Mouse (Mus musculus): ENCODE measurements around the gene Ywhag. TPM values are rescaled to one million over a fixed set of nuclear protein-coding genes. Genes with fewer than 3 reads are reported as not detected.

Gene Ywhag
- polyA plus RNA-seq, 1 experiment from 2014 or later = 66.8 TPM

- peak; percentile 78 for ATAC-seq
- 8% methylated on average over 28 of the region's 28 CpGs for WGBS (ENCODE audit: insufficient replicate concordance)
- H3K27ac ChIP-seq (ENCODE audit: low read depth) = peak overlapping the region; percentile 86
- H3K4me1 ChIP-seq (ENCODE audit: insufficient read depth) = peaks cover 44% of the 10 kb centered on the region
- H3K4me2 ChIP-seq (ENCODE audit: low read depth, low read length) = peak overlapping the region; percentile 63
- no peaks in the 10 kb centered on the region for H3K36me3 ChIP-seq (replicated peaks; ENCODE audit: insufficient read depth, low read length)
- DNase-seq = peak; percentile 95
- no peaks in the 10 kb centered on the region for H3K9me3 ChIP-seq (ENCODE audit: low read length)
- no peak for TF ChIP-seq CTCF (IDR thresholded peaks at IDR 0.05; ENCODE audit: low read depth)
- peak; percentile 64; the same call in 1 of the 2 replicates for TF ChIP-seq EP300 (IDR thresholded peaks at IDR 0.05; ENCODE audit: low read depth)
- H3K9ac ChIP-seq (replicated peaks) = peak overlapping the region; percentile 23
- H3K4me3 ChIP-seq (ENCODE audit: low read depth, low read length) = peak overlapping the region; percentile 21
- no peaks in the 10 kb centered on the region for H3K27me3 ChIP-seq (ENCODE audit: insufficient read depth, low read length)
Measured at GRCm38 (mm10) chr5:135957207-135957974, 23.0 kb upstream of the Ywhag start.

GRCm38 (mm10) chr5:135956300-135957206 lies 22.1 kb upstream of the Ywhag start:
- 74% methylated on average over 9 of the region's 9 CpGs for WGBS (ENCODE audit: insufficient replicate concordance)
- Histone ChIP-seq H3K27me3 (ENCODE audit: insufficient read depth, low read length) (no peaks in the 10 kb centered on the region), H3K27ac (ENCODE audit: low read depth) (peak overlapping the region; percentile 86), H3K4me3 (ENCODE audit: low read depth, low read length) (no peak overlapping the region), H3K9me3 (ENCODE audit: low read length) (no peaks in the 10 kb centered on the region), H3K4me2 (ENCODE audit: low read depth, low read length) (peak overlapping the region; percentile 63), H3K36me3 (replicated peaks; ENCODE audit: insufficient read depth, low read length) (no peaks in the 10 kb centered on the region), H3K4me1 (ENCODE audit: insufficient read depth) (peaks cover 41% of the 10 kb centered on the region), H3K9ac (replicated peaks) (peak overlapping the region; percentile 23)
- DNase-seq (no peak), ATAC-seq (no peak)
- no peak for TF ChIP-seq EP300 (IDR thresholded peaks at IDR 0.05; ENCODE audit: low read depth)
- no peak for TF ChIP-seq CTCF (IDR thresholded peaks at IDR 0.05; ENCODE audit: low read depth)

- Histone ChIP-seq H3K4me1 (ENCODE audit: insufficient read depth) (peaks cover 29% of the 10 kb centered on the region), H3K36me3 (replicated peaks; ENCODE audit: insufficient read depth, low read length) (no peaks in the 10 kb centered on the region), H3K4me3 (ENCODE audit: low read depth, low read length) (no peak overlapping the region), H3K27ac (ENCODE audit: low read depth) (no peak overlapping the region), H3K27me3 (ENCODE audit: insufficient read depth, low read length) (no peaks in the 10 kb centered on the region), H3K9ac (replicated peaks) (no peak overlapping the region), H3K4me2 (ENCODE audit: low read depth, low read length) (no peak overlapping the region), H3K9me3 (ENCODE audit: low read length) (no peaks in the 10 kb centered on the region)
- 84% methylated on average over 2 of the region's 2 CpGs for WGBS (ENCODE audit: insufficient replicate concordance)
- DNase-seq (no peak), ATAC-seq (no peak)
- TF ChIP-seq EP300 (IDR thresholded peaks at IDR 0.05; ENCODE audit: low read depth) = no peak
- no peak for TF ChIP-seq CTCF (IDR thresholded peaks at IDR 0.05; ENCODE audit: low read depth)
Measured at GRCm38 (mm10) chr5:135952830-135953229, 18.4 kb upstream of the Ywhag start.

- WGBS (ENCODE audit: insufficient replicate concordance) = 89% methylated on average over 2 of the region's 2 CpGs
- Histone ChIP-seq H3K4me2 (ENCODE audit: low read depth, low read length) (peak overlapping the region; percentile 35; the same call in 1 of the 2 replicates), H3K36me3 (replicated peaks; ENCODE audit: insufficient read depth, low read length) (no peaks in the 10 kb centered on the region), H3K27me3 (ENCODE audit: insufficient read depth, low read length) (no peaks in the 10 kb centered on the region), H3K27ac (ENCODE audit: low read depth) (peak overlapping the region; percentile 55; the same call in 1 of the 2 replicates), H3K4me1 (ENCODE audit: insufficient read depth) (peaks cover 21% of the 10 kb centered on the region), H3K9ac (replicated peaks) (no peak overlapping the region), H3K9me3 (ENCODE audit: low read length) (no peaks in the 10 kb centered on the region), H3K4me3 (ENCODE audit: low read depth, low read length) (no peak overlapping the region)
- ATAC-seq (no peak), DNase-seq (no peak)
- no peak for TF ChIP-seq CTCF (IDR thresholded peaks at IDR 0.05; ENCODE audit: low read depth)
- TF ChIP-seq EP300 (IDR thresholded peaks at IDR 0.05; ENCODE audit: low read depth) = no peak
Measured at GRCm38 (mm10) chr5:135951660-135952059, 17.2 kb upstream of the Ywhag start.

- H3K27me3 ChIP-seq (ENCODE audit: insufficient read depth, low read length) = no peaks in the 10 kb centered on the region
- peak; percentile 73 for ATAC-seq
- DNase-seq = peak; percentile 55
- peak overlapping the region; percentile 55; the same call in 1 of the 2 replicates for H3K27ac ChIP-seq (ENCODE audit: low read depth)
- H3K4me1 ChIP-seq (ENCODE audit: insufficient read depth) = peaks cover 15% of the 10 kb centered on the region
- H3K9ac ChIP-seq (replicated peaks) = no peak overlapping the region
- peak overlapping the region; percentile 35 for H3K4me2 ChIP-seq (ENCODE audit: low read depth, low read length)
- no peaks in the 10 kb centered on the region for H3K36me3 ChIP-seq (replicated peaks; ENCODE audit: insufficient read depth, low read length)
- TF ChIP-seq EP300 (IDR thresholded peaks at IDR 0.05; ENCODE audit: low read depth) = no peak
- no peak for TF ChIP-seq CTCF (IDR thresholded peaks at IDR 0.05; ENCODE audit: low read depth)
- H3K9me3 ChIP-seq (ENCODE audit: low read length) = no peaks in the 10 kb centered on the region
- 60% methylated on average over 11 of the region's 11 CpGs for WGBS (ENCODE audit: insufficient replicate concordance)
- H3K4me3 ChIP-seq (ENCODE audit: low read depth, low read length) = no peak overlapping the region
Measured at GRCm38 (mm10) chr5:135950710-135951412, 16.4 kb upstream of the Ywhag start.
